Mouse (Mus musculus): ENCODE data around the gene Neurl4. TPM values are rescaled to one million over a fixed set of nuclear protein-coding genes. Genes with fewer than 3 reads are reported as not detected.

The Neurl4 gene
- total and polyA plus RNA-seq, 2 experiments from 2014 or later = 16.7 to 112 TPM

DNA sequence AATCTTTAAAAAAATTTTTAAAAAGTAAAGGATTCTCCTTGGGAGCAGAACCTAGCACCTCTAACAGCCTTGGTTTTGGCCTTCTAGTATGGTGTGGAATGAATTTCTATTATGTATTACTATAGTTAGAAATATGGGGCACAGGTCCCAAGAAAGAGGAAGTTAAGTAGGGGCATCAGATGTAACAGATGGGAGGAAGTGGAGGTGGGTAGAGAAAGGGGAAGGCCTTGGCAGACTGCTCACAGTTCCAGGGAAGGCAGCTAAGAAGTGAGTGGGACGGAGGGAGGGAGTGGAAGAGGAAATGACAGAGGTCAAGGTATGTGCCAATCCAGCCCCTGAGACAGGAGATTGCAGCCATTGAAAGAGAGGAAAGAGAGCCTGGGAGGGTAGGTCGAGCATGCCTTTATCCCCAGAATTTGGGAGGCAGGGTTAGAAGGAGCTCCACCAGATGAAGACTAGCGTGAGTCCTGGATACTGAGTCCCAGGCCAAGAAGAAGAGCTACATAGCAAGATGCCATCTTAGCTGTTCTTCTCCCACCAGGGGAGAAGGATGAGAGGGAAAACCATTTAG, 30.2 kb downstream of the Neurl4 start:
- Histone ChIP-seq H3K4me3 (ENCODE audit: low read depth, low read length) (no peak overlapping the region), H3K4me2 (ENCODE audit: low read depth, low read length, poor library complexity, severe bottlenecking) (no peak overlapping the region), H3K27ac (ENCODE audit: low read depth, low read length) (no peak overlapping the region), H3K4me1 (ENCODE audit: insufficient read depth, low read length) (no peaks in the 10 kb centered on the region), H3K9ac (replicated peaks; ENCODE audit: low read length, poor library complexity, severe bottlenecking) (no peak overlapping the region), H3K27me3 (ENCODE audit: insufficient read depth, low read length) (no peaks in the 10 kb centered on the region), H3K9me3 (ENCODE audit: low read length) (no peaks in the 10 kb centered on the region), H3K36me3 (ENCODE audit: insufficient read depth, low read length) (no peaks in the 10 kb centered on the region)
- 79% methylated on average over 3 of the region's 3 CpGs for WGBS
- TF ChIP-seq CTCF (IDR thresholded peaks at IDR 0.05) = no peak
- ATAC-seq (ENCODE audit: low FRiP score) (no peak), DNase-seq (ENCODE audit: low spot score) (no peak)

GRCm38 (mm10) chr11:69931769-69932168, 30.9 kb downstream of the Neurl4 start:
- Histone ChIP-seq H3K4me1 (ENCODE audit: insufficient read depth, low read length) (no peaks in the 10 kb centered on the region), H3K4me2 (ENCODE audit: low read depth, low read length, poor library complexity, severe bottlenecking) (no peak overlapping the region), H3K27ac (ENCODE audit: low read depth, low read length) (no peak overlapping the region), H3K27me3 (ENCODE audit: insufficient read depth, low read length) (no peaks in the 10 kb centered on the region), H3K4me3 (ENCODE audit: low read depth, low read length) (no peak overlapping the region), H3K9me3 (ENCODE audit: low read length) (no peaks in the 10 kb centered on the region), H3K36me3 (ENCODE audit: insufficient read depth, low read length) (no peaks in the 10 kb centered on the region), H3K9ac (replicated peaks; ENCODE audit: low read length, poor library complexity, severe bottlenecking) (no peak overlapping the region)
- ATAC-seq (ENCODE audit: low FRiP score) = no peak
- TF ChIP-seq CTCF (IDR thresholded peaks at IDR 0.05) = no peak
- DNase-seq (ENCODE audit: low spot score) = no peak
- 70% methylated on average over 8 of the region's 8 CpGs for WGBS

GRCm38 (mm10) chr11:69932254-69932653, 31.4 kb downstream of the Neurl4 start:
- Histone ChIP-seq H3K27me3 (ENCODE audit: insufficient read depth, low read length) (no peaks in the 10 kb centered on the region; the same call in 1 of the 2 replicates), H3K36me3 (ENCODE audit: insufficient read depth, low read length) (no peaks in the 10 kb centered on the region), H3K9me3 (ENCODE audit: low read length) (no peaks in the 10 kb centered on the region), H3K27ac (ENCODE audit: low read depth, low read length) (no peak overlapping the region), H3K4me3 (ENCODE audit: low read depth, low read length) (no peak overlapping the region), H3K4me1 (ENCODE audit: insufficient read depth, low read length) (no peaks in the 10 kb centered on the region), H3K4me2 (ENCODE audit: low read depth, low read length, poor library complexity, severe bottlenecking) (no peak overlapping the region), H3K9ac (replicated peaks; ENCODE audit: low read length, poor library complexity, severe bottlenecking) (no peak overlapping the region)
- TF ChIP-seq CTCF (IDR thresholded peaks at IDR 0.05) = peak; percentile 18; the same call in 1 of the 2 replicates
- DNase-seq (ENCODE audit: low spot score) (no peak), ATAC-seq (ENCODE audit: low FRiP score) (no peak)
- WGBS = 32% methylated on average over 3 of the region's 3 CpGs

- no peak for ATAC-seq (ENCODE audit: low FRiP score)
- H3K9ac ChIP-seq (replicated peaks; ENCODE audit: low read length, poor library complexity, severe bottlenecking) = no peak overlapping the region
- TF ChIP-seq CTCF (IDR thresholded peaks at IDR 0.05) = no peak
- H3K9me3 ChIP-seq (ENCODE audit: low read length) = no peaks in the 10 kb centered on the region
- H3K4me3 ChIP-seq (ENCODE audit: low read depth, low read length) = no peak overlapping the region
- H3K36me3 ChIP-seq (ENCODE audit: insufficient read depth, low read length) = no peaks in the 10 kb centered on the region
- no peak for DNase-seq (ENCODE audit: low spot score)
- H3K4me2 ChIP-seq (ENCODE audit: low read depth, low read length, poor library complexity, severe bottlenecking) = no peak overlapping the region
- H3K27me3 ChIP-seq (ENCODE audit: insufficient read depth, low read length) = no peaks in the 10 kb centered on the region; the same call in 1 of the 2 replicates
- WGBS = 75% methylated on average over 4 of the region's 4 CpGs
- H3K27ac ChIP-seq (ENCODE audit: low read depth, low read length) = no peak overlapping the region
- no peaks in the 10 kb centered on the region for H3K4me1 ChIP-seq (ENCODE audit: insufficient read depth, low read length)
Observed at GRCm38 (mm10) chr11:69933066-69933465, 32.2 kb downstream of the Neurl4 start.

DNA sequence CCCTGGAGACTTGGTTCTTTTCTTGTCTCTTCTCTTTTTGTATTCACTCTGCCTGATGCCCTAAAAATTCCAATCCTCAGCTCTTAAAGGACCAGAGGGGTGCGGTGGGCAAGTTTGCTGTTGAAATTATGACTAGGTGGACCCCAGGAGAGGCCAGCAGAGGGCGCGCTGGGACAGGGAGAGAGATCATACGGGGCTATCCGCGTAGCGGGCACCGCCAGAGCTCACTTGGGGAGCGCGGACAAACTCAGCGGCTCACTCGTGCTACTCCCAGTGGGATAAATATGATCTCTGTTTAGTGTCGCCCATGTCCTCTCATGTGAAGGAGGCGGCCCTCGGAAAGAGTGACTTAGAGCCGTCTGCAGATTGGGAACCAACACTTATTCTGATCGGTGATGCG, 33.3 kb downstream of the Neurl4 start:
- no peaks in the 10 kb centered on the region for H3K4me1 ChIP-seq (ENCODE audit: insufficient read depth, low read length)
- H3K9me3 ChIP-seq (ENCODE audit: low read length) = no peaks in the 10 kb centered on the region
- H3K4me2 ChIP-seq (ENCODE audit: low read depth, low read length, poor library complexity, severe bottlenecking) = peak overlapping the region; percentile 28
- no peak overlapping the region for H3K4me3 ChIP-seq (ENCODE audit: low read depth, low read length)
- DNase-seq (ENCODE audit: low spot score) (peak; percentile 86), ATAC-seq (ENCODE audit: low FRiP score) (0 out of 2 replicates have a peak, but pooled peaks have one; percentile 44)
- H3K27me3 ChIP-seq (ENCODE audit: insufficient read depth, low read length) = peaks cover 3% of the 10 kb centered on the region; the same call in 1 of the 2 replicates
- no peaks in the 10 kb centered on the region for H3K36me3 ChIP-seq (ENCODE audit: insufficient read depth, low read length)
- H3K27ac ChIP-seq (ENCODE audit: low read depth, low read length) = no peak overlapping the region
- peak; percentile 91 for TF ChIP-seq CTCF (IDR thresholded peaks at IDR 0.05)
- no peak overlapping the region for H3K9ac ChIP-seq (replicated peaks; ENCODE audit: low read length, poor library complexity, severe bottlenecking)
- WGBS = under 1% methylated on average over 18 of the region's 18 CpGs

DNA sequence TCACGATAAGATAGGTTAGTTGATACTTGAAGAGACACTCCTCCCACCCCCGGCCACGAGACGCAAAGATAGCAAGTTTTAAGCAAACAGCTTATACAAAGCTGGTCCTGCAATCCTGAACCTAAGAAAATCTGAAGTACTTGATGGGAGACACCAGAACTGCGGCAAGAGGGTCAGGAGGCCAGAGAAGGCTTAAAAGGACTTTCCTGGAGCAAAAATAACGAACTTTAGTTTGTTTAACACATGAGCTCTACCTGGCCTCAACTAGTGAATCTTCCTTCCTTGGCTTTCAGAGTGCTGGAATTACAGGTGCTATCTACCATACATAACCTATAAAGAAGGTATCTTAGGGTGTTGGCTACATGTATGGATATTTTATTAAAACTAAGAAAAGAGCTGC, 33.8 kb downstream of the Neurl4 start:
- Histone ChIP-seq H3K36me3 (ENCODE audit: insufficient read depth, low read length) (no peaks in the 10 kb centered on the region), H3K27me3 (ENCODE audit: insufficient read depth, low read length) (peaks cover 3% of the 10 kb centered on the region; the same call in 1 of the 2 replicates), H3K9me3 (ENCODE audit: low read length) (no peaks in the 10 kb centered on the region), H3K4me3 (ENCODE audit: low read depth, low read length) (no peak overlapping the region), H3K27ac (ENCODE audit: low read depth, low read length) (no peak overlapping the region), H3K9ac (replicated peaks; ENCODE audit: low read length, poor library complexity, severe bottlenecking) (no peak overlapping the region), H3K4me1 (ENCODE audit: insufficient read depth, low read length) (no peaks in the 10 kb centered on the region), H3K4me2 (ENCODE audit: low read depth, low read length, poor library complexity, severe bottlenecking) (peak overlapping the region; percentile 28; the same call in 1 of the 2 replicates)
- no peak for TF ChIP-seq CTCF (IDR thresholded peaks at IDR 0.05)
- DNase-seq (ENCODE audit: low spot score) (no peak), ATAC-seq (ENCODE audit: low FRiP score) (no peak)
- 22% methylated on average over 6 of the region's 6 CpGs for WGBS
